Mouse (Mus musculus) layer of hippocampus, adult 18-20 months (tissue): Measurements from ENCODE around the gene Pou6f1. TPM values are rescaled to one million over a fixed set of nuclear protein-coding genes. Genes with fewer than 3 reads are reported as not detected.

Experiments
- DNase-seq, 2 experiments: peaks; one replicate each; pipeline ENCODE4 v3.0.0; 2022; ENCODE audit warnings: low spot score in 2 of 2
- long read RNA-seq: library from polyadenylated mRNA; stranded (forward); transcript quantifications from one replicate; pipeline ENCODE4 v2.0.0, GENCODE M21; 2021
- total RNA-seq, 2 experiments: library from RNA; stranded (reverse); gene quantifications; 2 replicates each; pipeline ENCODE4 v1.2.3; 2021

Pou6f1 gene
- 100 to 1,000 TPM in 1 of 2 experiments, 10 to 100 TPM in 1; 98.2 to 104 TPM for total RNA-seq
- long read RNA-seq, full-length matches to known transcripts = 5 of 101 reads
- long read RNA-seq, partial matches to known transcripts = 10 of 101 reads
- long read RNA-seq, other reads (novel, unspliced or antisense) = 86 of 101 reads

DNA sequence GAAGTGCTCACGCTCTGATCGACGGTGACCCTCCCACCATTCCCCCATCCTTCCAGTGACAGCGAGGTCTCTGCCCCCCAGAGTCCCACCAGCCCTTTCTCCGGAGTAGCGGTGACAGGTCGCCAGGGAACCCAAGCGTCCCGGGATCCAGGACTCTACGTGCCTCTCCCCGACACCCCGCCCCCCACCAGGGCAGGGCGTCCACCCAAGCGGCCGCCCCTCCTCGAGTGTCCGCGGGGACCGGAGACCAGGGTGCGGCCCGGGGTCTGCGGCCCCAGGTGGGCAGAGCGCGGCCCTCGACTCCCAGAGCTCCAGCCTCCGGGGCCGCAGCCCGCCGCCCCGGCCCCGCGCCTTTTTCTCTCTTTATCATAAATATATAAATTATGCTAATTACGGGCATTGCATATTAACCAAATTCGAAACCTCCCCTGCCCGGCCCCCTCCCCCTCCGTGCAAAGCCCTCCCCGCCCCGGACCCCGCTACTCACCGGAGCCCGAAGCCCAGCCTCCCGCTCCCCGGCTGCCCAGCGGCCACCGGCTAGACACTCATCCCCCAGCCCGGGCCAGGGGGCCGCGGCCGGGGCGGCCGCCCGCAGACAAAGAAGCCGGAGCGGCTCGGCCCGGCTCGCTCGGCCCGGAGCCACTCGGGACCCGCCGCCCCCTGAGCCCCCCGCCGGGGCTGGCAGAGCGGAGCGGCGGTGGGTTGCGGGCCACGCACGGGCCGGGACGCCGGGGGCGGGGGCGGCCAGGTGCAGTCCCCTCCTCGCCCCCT is at the start of gene Pou6f1:
Gene Pou6f1 (minus strand): TSS at position 709 of the 771 bp plus-strand sequence.
- DNase-seq = peak in 1 of 2 experiments; percentile 47

DNA sequence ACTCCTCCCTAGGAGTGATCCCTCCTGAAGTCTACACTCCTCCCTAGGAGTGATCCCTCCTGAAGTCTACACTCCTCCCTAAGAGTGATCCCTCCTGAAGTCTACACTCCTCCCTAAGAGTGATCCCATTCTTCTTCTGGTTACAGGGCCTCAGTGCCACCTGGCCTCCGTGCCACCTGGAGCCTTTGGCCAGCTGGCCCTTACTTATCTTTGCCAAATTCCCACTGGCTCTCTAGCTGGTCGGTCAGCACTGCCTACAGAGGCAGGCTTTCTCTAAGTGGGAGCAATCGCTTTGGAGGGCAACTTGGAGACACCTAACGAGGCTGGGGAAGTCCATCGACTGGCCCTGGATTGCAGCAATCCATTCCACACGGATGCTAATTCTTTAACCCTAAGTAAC is 46.4 kb upstream of the Pou6f1 start:
- DNase-seq = no peak

DNA sequence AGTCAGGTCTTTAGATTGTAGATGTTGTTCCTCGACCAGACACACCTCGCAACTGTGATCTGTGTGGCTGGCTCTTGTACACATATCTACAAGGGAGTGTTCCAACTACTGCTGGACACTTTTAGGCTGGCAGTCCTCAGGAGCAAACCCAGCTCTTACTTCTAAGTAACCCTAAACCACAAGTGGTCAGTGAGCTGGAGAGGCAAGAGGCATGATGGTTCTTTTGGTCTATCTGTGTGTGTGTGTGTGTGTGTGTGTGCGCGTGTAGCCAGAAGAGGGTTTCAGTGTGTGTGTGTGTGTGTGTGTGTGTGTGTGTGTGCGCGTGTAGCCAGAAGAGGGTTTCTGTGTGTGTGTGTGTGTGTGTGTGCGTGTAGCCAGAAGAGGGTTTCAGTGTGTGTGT is 42.7 kb upstream of the Pou6f1 start:
- no peak for DNase-seq

DNA sequence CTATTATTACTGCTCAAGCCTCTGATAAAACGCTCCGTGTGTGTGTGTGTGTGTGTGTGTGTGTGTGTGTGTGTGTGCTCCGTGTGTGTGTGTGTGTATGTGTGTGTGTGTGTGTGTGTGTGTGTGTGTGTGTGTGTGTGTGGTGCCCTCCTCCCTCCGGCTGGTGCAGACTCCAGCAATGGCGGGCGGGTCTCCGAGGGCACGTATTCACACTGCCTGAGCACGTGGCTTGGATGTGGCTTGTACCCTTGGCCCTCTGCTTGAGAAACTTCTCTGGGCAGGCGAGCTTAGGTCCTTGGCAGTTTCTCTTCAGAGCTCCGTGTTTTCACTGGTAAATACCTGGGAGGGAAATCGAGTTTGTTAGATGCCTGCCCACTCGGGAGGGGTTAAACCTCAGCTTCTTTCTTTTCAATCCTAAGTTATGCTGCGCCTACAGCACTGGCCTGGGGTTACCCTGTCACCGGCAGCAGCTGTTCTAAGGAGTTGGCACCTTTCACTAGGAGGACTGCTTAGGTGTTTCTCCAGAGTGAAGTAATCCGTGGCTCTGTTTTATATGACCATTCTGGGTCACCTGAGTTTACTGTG is 41.5 kb upstream of the Pou6f1 start:
- no peak for DNase-seq

DNA sequence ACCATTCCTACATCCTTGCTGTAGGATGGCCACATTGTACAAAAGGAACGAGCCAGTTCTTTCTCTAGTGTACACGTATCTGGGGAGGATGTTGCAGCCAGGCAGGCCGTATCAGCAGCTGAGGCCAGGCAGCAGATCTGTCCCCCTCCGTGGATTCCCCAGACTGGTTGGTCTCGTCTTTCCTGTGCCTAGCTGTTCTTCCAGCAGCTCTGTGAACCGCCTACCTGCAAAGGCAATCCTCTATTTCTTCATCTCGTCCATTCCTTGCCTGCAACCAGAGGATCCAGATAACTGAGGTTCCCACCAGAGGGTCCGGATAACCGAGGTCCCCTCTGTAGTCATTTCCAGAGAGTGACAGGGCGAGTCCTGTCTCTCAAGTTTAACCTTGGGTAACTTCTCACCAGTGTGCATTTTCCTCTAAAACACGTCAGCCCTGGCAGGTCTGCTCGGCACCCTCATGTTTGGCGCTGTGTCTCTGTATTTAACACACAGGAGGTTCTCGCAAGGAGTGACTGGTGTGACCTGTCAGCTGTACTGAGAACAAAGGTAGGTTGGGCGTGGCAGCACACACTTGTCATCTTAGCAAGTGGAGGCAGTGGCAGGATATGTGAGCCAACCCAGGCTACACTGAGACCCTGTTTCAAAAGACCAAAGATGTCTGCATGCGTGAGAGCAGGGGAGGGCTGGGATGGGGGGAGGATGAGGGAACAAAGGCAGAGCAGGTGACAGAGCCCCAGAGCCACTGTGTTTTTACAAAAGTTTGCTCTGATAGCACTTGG is 40.4 kb upstream of the Pou6f1 start:
- DNase-seq = no peak

DNA sequence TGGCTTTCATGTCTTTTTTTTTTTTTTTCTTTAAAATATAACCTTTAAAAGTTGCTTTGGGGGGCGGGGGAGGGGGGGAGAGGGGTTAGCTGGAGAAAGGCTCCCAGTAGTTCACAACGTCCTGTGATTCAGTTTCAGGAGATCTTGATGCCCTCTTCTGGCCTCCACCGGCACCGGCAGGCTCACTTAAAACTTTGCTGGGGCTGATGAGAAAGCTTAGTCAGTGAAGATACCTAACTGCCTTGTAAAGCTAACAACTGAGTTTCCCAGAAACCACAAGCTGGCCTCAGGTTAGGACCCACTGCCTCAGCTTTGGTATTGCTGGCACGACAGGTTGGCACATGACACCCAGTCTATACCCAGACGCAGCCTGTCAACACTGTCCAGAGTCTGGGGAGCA is 37.9 kb upstream of the Pou6f1 start:
- no peak for DNase-seq

DNA sequence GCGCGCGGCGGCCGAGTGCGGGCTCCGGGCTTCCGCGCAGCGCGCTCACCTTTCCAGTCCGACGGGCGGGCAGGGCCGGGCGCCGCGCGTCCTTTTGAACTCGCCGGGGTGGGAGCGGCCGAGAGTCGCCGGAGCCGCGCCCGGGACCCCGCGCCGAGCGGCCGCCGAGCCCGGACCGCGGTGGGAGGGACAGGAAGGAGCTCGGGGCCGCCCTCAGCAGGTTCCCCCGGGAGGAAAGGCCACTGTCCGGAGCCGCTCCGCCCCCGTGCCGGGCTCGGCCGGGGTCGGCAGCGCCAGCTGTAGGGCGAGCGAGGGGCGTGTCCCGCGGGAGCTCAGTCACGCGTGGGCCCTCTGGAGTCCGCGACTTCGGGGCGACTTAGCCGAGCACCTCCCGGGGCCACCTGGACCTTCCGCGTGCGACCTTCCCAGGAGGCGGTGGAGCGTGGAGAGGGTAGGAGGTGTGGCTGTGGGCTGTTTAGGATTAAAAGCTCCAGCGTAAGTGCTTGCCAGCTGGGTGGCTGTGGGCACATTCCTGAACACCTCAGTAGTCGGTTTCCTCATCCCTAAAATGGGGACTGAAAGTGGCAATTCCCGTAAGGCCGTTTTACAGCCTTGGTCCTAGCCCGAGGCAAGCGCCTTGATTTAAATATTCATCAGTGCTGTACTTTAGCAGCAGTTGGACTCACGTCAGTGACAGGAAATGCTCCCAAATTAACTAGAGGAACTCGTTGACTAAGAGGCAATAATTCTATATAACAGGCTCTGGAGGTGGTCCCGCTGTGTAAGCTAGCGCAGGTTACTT is 37.1 kb upstream of the Pou6f1 start, which contains the start of gene Smagp:
Gene Smagp (minus strand): TSS at position 241 of the 802 bp plus-strand sequence.
- DNase-seq = no peak

DNA sequence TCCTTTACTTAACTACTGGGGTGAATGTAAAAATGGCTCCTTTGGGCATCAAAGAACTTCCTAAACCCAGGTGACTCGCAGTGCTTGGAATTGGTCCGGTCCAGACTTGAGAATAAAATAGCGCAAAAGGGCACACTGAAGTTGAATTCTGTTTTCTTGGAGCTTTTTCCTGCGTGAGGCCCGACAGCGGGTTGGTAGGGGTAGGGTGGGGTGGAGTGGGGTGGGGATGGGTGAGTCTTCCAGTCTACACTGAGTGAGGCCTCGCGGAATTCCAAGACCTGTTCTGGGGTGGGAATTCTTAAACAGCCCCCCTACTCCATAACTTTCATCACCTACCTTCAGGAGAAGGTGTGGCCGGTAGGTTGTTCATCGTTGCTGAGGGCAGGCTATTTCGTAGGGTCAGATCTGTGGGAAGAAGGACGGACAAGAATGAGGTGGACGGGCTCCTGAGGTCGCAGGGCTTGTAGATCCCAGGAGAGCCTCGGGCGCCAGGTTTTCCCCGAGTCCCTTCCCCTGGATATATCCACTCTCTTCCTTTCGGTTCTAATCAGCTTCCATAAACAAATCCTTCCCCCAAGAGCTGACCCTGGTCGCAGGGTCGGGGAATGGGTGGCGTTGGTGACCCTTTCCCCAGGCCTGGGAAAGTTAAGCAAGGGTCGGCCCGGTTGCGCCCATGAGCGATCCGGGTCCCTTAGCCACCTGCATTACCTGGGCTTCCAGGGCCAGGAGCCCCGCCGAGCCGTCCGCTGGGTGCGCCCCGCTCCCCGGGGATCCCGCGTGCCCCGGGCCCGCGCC is 36.3 kb upstream of the Pou6f1 start:
- no peak for DNase-seq

DNA sequence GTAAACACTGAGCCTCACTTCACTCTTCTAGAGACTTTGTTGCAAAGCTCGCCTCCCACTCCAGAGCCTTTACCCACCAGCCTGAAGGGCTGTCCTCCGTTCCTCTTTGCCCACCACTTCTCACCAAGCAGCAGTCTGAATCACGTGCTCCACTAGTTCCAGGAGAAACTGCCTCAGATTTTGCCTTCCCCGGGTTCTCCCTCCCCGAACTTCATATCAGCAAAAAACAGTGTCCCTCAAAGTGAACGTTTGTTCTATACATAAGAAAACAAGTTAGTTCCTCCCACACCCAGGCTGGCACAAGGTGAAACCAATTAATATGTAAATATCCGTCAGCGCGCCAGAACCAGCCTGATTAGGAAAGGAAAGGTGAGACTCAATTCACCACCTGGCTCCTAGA is 35.5 kb upstream of the Pou6f1 start:
- DNase-seq = no peak

DNA sequence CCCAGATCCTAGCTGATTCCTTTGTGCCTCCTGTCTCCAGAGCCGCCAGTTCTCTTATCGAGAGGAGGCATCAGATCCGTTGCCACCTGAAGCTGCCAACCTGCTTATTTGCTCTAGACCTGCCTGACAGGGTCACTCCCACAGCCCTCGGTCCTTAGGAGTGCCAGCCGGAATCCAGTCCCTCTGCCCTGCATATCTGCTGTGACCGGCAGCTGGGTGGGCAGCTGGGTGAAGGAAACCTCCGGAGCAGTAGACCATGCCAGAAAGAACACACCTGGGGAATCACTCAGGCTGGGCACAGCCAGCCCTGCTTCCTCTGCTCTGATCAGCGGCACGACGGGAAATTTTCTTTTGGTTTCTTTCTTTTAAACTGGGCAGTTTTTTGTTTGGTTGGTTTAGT is 33.6 kb upstream of the Pou6f1 start:
- DNase-seq = no peak

DNA sequence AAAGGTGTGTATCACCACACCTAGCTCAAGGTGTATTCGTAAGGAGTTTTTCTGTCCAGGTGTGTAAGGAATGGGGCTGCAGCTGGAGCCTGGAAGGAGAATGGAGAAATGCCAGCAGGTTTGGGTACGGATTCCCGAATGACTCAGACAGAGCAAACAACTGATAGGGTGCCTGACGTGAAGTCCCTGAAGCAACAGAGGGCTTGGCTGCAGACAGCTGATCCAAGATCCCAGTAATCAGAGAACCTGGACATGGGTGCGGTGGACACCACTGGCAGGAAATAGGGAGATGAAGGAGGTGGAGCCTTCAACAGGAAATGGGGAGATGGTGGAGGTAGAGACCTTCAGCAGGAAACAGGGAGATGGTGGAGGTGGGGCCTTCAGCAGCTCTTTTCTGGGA is 32.5 kb upstream of the Pou6f1 start:
- no peak for DNase-seq

DNA sequence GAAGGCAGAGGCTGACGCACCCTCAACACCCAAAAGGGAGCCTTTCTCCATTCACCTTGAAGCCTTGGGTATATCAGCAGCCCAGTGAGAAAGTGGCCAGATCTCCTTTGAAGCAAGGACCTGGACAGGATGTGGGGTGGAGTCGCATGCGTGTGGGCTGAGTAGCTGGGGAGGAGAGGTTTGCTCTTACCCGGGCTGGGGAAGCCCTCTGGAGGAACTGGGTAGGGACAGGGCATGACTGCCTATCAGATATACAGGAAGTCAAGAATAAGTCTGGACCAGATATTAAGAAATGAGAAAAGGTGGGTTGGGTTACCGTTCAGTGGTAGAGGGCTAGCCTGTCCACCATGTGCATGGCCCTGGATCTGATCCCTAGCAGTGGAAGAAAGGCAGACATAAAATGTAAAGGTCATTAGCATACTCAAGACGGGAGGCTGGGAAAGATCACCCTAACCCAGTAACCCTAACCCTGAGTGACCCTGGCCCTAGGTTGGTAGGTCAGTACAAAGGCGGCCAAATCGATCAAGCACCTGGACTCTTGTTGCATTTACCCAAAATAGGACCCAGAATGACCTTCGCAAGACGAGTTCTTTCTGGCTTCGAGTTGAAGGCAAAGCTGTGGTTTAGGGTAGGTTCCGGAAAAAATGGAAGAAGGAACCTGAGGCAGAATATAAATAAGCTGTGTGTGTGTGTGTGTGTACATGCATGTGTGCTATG is 31.8 kb upstream of the Pou6f1 start:
- DNase-seq = no peak

DNA sequence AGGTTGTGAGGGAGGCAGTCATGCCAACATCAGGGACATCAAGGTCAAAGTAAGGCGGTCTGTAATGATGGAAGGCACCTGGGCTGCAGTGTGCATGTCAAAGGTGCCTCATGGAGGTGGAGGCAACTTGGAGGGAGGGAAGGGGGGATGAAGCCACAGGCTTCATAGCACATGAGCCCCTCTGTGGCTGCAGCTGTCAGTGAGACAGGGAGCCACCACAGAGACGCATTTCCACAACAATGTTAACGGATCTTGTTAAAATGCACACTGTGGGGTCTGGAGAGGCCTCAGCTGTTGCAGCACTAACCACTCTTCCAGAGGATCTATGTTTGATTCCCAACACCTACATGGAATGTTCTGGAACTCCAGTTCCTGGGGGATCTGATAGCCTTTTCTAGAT is 30.3 kb upstream of the Pou6f1 start:
- no peak for DNase-seq

DNA sequence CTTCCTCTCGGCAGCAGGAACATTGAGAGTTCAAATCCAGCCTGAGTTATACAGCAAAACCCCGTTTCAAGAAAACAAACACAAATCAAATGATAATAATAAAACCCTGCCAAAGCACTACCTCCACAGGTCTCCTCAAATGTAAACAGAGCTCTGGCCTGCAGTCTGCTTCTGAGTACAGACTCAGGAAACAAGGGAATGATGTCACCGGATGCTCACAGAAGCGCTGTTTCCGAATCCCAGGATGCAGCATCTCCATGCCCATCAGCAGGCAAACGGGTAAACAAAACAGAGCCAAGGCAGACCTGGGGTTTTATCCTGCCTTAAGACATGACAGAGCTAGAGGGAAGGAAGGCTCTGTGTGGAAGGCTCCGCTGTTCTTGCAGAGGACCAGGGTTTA is 29.0 kb upstream of the Pou6f1 start:
- no peak for DNase-seq

DNA sequence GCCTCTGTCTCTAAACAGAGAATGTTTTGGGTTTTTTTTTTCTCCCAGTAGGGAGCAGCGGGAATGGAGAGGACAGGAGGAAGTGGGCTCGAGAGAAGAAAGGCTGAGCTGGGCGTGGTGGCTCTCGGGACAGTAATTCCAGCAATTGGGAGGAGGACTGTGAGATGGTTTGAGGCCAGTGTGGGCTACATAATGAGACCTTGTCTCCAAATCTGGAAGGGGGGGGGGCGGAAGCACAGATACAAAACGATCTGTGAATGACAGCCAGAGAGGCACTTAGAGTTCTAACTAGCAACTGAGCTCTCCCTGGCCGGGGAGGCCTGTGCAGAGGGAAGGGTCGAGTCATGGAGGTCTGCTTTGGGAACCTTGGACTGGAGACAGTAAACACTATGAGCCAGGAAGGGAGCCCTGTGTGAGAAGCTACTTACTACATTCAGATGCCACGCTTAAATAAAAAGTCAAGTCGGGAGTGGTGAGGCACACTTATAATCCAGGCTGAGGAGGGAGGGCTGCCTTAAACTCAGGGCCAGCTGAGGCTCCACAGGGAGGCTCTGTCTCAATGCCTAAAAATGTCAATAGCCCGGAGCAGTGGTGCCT is 28.1 kb upstream of the Pou6f1 start:
- DNase-seq = no peak

DNA sequence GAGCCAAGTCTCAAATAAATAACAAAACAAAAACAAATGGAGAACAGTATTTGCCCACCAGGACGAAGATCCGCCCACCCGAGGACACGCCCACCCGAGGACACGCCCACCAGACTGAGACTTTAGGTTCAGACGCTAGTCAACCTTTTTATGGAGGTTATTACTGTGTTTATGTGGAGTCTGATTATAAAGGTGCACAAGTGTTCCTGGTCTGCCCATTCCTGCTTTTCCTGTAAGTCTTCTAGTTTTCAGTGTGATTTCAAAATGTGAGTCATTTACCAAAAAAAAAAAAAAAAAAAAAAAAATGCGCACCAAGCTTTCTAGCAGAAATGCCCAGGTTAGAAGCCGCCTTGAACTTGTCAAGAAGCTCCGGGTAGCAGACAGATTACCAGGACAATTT is 27.5 kb upstream of the Pou6f1 start:
- DNase-seq = no peak

DNA sequence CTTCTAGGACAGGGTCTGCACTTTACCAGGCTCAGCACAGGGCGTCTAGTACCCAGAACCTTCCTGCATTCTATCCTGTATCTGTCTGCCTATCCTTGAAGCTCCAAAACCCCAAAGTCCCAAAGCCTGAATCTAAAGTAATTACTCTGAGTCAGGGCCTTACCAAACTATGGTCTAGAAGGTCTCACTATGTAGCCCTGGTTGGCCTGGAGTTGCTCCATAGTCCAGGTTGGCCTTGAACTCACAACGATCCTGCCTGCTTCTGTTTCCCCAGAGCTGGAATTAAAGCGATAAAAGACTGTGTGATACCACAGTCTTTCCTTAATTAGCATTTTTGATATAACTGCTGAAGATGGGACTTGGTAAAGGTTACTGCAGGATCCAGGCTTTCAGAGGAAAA is 24.7 kb upstream of the Pou6f1 start:
- DNase-seq = no peak

DNA sequence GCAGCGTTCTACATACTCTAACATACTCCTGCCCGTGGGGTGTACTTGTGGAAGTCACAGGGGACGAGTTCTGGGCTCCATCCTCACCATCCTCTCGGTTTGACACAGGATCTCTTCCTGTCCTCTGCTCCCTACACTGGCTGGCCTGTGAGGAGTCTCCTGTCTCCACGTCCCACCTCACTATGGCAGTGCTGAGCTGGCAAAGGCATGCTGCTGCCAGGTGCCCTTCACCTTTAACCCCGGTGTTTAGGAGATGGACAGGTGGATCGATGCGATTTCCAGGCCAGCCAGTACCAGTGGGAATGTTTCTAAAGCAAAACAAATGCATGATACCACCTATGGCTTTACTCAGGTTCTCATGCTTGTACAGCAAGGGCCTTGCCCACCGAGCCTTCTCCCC is 24.0 kb upstream of the Pou6f1 start:
- DNase-seq = no peak

DNA sequence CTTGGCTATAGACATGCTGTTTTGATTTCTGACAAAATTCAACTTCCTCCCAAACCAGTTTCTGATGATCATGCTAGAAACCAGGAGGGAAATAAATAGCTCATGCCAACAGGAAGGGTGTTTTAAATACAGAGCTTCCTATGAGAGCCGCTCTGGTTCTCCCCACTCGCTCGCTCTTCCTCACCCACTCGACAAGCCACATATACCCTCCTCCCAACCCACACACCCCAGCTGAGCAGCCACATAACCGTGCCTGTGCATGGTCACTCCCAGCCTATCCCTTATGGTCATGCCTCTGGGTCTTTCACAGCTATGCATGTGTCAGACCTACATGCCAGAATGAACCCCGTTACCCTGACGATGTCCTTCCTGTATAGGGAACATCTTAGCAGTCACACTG is 22.4 kb upstream of the Pou6f1 start:
- peak in 1 of 2 experiments; percentile 12 for DNase-seq
